Mouse (Mus musculus) cerebellum, adult 18-20 months (tissue): ENCODE data around the gene Gm3015.
"Not testable (repeated sequence)": the region's sequence is repeated elsewhere in the genome, so short reads cannot be mapped to it uniquely, and the experiment has no call there.

Experiments used
- DNase-seq, 2 experiments: peaks; one replicate each; pipeline ENCODE4 v3.0.0; 2021

The Gm3015 gene

GRCm38 (mm10) chr14:42768721-42769120 lies at the start of gene Gm3015:
Gm3015 (minus strand) TSS chr14:42768821.
- DNase-seq, result not testable (repeated sequence)

GRCm38 (mm10) chr14:42797887-42798286 lies 29.3 kb upstream of the Gm3015 start, which contains the start of gene Gm10377:
Gm10377 (minus strand) TSS chr14:42797987.
- not testable (repeated sequence) for DNase-seq
